Mouse (Mus musculus): ENCODE data around the gene Gm49380.

Gene Gm49380

DNA sequence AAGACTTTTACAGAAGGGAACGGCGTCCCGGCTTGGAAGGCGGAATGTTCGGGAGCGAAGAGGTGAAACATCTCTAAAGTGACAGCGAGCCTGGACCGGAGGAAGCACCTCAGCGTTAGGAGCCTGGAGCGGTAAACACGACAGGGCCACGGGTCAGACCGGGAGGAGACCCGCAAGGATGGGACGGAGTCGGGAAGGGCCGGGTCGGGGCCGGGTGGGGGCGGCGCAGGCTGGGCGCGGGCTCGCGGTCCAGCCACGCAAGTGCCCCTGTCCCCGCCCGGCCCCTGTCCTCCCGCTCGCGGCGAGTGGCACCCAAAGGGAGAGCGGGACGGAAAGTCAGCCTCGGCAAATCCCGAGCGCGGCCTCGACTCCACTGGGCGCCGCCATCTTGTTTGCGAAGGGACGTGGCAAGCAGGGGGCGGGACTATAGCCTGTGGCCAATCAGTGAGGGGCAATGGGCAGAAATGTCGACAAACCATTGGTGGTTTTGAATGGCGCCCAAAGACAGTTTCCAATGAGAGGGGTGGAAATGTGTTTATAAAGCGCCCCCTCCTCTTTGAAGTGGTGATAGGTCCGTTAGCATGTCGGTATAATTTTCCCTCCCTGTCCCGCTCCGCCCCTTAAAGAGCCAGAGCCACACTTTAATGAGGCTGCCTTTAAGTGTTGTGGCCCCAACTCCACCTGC, at the start of gene Gm49380, which contains the start of gene Rnf26:
Gm49380 (minus strand) TSS at position 396 of the 685 bp plus-strand sequence.
Rnf26 (minus strand) TSS at position 413 of the 685 bp plus-strand sequence.
- peak; percentile 98 for DNase-seq (ENCODE audit: low read depth, low spot score)

DNA sequence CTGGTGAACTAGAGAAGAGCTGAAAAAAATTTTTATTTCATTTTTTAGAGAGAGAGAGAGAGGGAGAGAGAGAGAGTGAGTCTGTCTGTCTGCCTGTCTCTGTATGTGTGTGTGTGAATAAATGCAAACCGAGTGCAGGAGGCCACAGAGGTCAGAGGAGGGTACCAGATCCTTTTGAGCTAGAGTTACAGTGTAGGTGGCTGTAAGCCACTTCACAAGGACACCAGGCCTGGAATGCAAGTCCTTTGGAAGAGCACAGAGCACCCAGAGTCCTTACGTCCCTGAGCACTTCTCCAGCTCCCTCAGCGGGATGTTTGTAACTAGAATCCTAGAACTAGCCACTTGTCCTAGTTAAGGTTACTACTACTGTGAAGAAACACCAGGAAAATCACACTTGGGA, 46.6 kb upstream of the Gm49380 start:
- DNase-seq (ENCODE audit: low read depth, low spot score) = no peak

DNA sequence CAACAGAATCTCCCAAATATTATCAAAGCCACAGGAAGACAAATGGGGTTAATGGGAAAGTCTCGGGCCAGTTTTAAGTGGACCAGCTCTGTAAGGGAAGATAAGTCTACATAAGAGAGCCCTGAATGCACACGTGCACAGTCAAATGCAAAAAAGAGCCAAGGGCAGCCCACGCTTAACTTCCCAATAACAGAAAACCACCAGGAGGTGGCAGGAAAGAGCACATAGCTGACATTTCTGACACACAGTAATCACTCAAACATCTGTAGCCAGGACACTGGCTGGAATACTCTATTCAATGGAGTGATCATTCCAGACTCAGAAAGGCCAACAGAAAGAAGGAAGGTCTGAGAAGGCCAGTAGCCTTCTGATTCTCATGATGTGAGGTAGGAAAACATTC, 34.0 kb upstream of the Gm49380 start:
- DNase-seq (ENCODE audit: low read depth, low spot score) = peak; percentile 67

DNA sequence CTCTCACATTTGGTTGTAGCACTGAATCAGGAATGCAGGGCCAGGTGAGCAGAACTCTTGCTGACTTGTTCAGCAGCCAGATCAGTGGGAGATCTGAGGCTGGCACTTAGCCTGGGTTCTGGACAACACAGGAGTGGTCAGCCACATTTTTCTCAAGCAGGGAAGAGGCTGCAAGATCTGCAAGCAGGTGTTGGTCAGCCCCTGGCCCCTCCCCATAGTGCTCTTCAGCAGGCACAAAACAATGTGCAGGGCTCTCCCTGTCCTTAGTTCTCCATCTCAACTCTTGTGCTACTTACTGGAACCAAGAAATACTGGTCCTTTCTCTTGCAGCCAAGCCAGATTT, 31.4 kb upstream of the Gm49380 start:
- no peak for DNase-seq (ENCODE audit: low read depth, low spot score)

DNA sequence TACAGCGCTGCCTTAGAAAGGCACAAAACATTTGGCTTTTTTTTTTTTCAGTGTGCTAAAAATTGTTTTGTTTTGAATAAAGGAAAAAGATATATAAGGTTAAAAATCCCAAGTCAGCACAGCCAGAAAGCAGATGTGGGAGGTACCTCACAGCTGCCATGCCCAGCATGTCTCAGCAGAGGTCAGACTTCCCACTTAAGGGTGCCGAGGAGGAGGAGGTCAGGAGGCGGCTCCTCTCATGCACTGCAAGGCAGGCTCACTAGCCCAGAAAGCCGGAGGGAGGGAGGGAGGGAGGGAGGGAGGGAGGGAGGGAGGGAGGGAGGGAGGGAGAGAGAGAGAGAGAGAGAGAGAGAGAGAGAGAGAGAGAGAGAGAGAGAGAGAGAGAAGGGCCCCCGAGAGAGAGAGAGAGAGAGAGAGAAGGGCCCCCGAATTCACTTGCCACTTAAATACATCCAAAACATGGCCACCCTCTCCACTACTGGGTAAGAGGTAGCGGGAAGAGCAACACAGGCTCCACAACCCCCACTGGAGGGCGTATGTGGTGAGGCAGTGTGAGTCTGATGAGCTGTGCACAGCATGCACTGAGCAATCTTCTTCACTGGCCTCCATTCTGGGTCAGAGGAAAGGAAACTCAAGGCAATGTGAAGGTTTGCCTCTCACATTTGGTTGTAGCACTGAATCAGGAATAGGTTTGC, 30.9 kb upstream of the Gm49380 start:
- peak; percentile 77 for DNase-seq (ENCODE audit: low read depth, low spot score)

DNA sequence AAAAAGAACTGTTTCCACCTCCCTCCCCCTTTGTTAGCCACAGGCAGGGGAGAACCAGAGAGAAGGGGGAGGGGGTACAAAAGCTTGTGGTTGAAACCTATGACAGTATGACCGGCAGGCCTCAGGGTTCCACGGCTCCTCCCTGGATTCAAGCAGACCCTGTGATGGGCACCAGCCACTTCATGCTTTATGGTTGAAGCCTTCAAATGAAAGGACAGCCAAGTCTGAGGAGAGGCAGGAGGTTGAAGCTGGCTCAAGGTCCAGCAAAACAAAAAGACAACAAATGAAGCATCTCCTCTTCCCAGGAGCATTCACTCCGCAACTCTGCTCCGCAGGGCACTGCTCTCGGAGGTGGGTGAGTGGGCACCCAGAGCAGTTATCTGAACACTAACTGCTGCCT, 30.1 kb upstream of the Gm49380 start:
- no peak for DNase-seq (ENCODE audit: low read depth, low spot score)

DNA sequence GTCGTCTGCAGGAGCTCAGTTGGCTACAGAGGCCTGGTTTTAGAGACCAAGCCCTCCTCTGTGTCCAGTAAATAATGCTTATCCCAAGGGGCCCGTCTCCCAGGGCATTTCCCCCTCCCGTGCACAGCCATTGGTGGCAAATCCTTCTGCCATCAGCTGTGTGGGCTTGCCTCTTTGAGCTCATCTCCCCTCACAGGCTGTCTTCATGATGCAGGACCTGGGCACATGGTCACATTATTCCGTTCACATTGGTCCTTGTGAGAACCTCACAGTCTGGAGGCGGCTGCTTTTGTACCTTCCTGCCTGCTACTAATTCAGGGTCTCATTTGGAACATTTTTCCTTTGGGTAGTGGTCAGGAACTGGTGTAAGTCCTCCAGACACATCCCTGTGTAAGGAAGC, 28.7 kb upstream of the Gm49380 start:
- DNase-seq (ENCODE audit: low read depth, low spot score) = no peak

DNA sequence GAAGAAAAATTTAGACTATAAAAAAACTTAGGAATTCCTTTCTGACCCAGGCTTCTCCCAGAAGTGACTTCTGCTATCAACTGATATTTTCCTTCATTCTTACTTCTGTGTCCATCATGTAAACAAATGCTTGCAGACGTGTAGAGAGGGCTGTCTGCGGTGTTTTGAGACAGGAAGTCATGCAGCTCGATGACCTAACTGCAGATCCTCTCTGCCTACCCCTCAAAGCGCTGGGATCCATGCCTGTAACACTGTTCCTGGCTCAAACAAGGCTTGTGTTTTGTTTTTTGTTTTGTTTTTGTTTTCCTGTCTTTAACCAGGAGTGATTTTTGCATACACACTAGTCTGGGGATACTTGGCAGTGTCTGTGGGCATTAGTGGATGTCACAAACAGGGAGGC, 24.5 kb upstream of the Gm49380 start:
- no peak for DNase-seq (ENCODE audit: low read depth, low spot score)

DNA sequence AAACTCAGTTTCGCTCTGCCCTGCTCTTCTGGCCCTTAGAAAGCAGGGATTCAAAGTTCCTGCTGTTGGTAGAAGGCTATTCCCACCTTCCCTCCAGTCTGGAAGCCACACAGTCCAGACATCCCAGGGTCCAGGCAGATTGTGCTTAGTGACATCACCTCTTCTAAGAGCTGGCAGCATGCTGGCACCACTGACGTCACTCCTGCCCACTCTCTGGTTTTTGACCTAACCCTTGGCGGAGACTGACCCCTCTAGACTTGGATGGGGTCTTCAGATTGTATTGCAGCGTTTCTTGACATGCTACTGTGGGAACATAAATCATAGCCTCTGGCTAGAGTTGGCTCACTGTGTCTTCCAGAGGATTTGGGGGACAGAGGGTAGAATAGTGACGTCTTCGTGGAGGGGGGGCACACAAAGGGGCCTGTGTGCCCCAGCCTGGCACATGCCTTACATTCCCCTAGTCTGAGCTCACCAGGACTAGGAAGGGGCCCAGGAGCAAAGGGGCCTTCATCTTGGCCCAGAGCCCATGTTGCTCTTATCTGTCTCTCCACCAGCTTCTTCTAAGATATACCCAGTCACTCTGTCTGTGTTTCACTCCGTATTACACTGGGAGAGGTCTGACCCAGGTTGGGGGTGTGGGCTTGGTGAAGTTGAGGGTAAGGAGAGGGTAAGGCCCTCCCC, 22.6 kb upstream of the Gm49380 start:
- no peak for DNase-seq (ENCODE audit: low read depth, low spot score)

DNA sequence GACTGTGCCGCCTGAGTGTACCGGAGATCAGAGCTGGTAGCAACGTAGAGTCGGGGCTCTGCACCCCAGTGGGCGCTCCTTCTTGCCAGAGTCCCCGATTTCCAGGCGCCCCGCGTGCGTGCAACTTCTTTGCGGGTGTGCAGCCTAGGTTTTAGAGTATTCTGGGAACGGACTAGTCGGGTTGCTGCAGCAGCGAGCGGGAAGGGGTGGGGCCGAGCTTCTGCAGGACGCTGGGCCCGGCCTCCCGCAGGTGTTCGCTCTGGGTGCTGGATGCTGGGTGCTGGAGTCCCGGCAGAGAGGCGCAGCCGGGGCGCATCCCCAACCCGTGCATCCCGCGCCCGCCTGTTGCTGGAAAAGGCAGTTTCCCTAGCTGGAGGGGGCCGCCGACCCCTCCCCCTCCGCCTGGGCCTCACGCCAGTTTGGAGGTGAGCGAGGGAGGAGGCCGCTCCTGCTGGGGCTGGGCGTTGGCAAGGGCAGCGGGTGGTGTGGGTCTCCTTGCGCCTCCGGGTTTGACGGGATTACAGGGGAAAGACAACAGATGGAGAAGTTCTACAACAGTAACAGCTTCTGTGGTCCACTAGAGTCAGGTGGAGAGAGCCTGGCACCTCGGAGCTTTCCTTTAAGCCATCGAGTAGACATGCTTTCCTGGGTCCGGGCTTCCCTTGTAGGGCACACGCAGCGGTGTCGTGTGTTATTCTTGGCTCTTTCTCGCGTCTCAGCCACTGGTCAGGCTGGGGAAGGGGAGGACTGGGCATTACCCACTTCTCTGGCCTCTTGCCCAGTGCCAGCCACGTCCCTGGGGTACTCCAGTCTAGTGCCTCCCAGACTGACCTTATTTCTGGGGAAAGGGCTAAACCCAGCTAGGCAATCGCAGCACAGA, 21.8 kb upstream of the Gm49380 start:
- DNase-seq (ENCODE audit: low read depth, low spot score) = peak; percentile 66

DNA sequence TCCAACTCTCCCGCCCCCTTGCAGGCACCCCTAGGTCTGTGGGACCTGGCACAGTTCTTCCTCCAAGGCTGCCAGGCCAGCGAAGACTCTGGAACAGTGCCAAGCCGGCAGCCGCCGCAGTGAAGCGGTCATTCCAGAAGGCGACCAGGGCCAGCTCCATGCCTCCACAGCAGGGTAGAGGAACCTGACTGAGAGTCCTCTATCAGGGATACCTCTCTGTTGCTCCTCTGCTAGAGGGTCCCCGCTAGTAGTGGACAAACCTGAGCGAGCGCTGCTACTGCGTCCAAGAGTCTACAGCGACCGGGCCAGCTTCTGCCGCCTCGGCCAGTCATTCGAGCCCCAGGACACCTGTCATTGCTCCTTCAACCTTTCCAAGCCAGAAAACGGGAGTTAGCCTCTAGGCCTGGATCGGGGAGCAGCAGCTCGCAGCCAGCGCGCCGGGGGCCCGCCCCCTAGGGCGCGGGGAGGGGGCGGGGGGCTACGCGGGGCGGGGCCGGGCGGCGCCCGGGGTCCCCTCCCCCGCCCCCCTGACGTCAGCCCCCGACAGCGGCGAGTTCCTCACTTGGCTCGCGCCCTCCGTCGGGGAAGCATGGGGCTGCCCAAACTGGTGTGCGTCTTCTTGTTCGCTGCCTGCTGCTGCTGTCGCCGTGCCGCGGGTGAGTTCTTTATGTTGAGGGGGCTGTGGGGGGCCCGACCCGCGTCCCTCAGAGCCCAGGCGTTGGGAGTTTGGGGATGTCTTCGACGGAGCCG, 21.0 kb upstream of the Gm49380 start, which contains the start of gene Mcam:
Mcam (plus strand) TSS at position 369 of the 750 bp plus-strand sequence.
- peak; percentile 52 for DNase-seq (ENCODE audit: low read depth, low spot score)

DNA sequence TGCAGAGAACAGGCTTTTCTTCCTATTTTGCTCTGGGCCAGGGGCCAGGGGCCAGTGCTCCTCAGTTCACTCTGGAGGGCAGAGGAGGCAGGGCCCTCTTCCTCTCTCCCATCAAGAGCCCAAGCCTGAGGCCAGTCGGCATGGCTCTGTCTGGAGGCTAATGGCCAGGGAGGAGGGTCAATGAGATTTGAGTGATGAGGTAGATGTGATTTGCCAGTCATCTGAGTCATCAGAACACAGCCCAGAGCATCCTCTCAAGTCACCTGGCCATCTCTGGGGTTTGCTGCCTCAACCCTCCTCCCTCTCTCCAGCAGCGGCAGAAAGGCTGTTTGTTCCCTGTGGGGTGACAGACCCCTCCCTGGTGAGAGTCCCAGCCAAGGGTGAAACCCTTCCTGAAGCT, 20.0 kb upstream of the Gm49380 start:
- no peak for DNase-seq (ENCODE audit: low read depth, low spot score)

DNA sequence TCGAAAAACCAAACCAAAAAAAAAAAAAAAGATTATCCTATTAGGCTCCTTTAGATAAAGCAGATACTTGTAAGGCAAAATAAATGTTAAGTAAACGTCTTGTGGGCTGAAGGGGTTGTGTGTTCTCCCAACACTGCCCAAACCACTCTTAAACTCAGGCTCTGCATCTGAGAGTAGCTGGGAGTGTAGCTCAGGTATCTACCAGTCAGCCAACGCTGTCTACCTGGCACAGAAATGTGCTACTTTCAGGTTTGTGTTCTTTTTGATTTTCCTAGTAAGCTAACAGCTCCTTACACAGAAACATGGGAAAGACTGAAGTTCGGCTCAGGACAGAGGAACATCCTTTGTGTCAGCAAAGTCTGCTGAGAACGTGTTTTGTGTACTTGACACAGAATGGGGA, 18.9 kb upstream of the Gm49380 start:
- no peak for DNase-seq (ENCODE audit: low read depth, low spot score)

DNA sequence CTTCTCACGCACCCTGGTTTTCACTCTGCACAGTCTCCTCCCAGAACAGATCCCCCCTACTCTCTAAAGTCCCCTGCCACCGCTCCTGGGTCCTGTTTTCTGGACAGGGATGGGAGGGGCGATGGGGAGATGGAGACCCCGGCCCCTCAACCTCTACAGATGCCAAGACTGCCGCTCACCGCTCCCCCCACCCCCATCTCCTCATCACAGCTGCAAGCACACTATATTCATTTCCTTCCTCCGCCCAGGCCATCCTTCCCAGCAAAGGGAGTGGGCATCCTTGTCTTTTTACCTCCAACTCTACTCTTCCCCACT, 17.9 kb upstream of the Gm49380 start:
- no peak for DNase-seq (ENCODE audit: low read depth, low spot score)

DNA sequence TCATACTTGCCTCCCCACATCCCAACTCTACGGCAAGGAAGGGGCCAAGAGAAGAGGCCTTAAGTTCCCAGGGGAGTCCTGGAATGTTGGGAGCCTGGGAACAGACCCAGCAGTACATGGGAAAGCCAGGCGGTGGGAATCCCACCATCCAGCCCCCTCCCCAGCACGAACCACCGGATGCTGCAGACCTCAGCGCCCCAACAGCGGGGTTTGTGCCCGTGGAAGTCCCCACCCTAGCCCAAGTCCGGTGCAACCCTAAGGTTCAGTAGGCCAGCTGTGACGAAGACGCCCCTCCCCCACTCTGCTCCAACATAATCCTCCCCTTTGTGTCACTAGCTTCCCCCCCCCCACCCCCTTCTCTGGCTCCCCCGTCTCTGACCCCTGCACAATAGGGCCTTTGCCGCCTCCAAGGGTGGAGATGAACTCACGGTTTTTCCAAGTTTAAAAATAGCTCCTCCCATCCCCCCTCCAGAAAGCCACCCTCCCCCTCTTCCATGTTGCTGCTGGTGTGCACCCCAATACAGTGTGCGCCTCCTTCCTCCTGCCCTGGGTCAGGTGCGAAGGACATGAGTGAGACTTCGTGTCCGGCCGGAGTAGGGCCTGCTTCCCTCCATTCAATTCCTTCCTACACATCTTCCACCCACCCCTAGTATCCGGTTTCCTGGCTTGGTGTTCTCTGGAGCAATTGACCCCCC, 17.4 kb upstream of the Gm49380 start:
- no peak for DNase-seq (ENCODE audit: low read depth, low spot score)

DNA sequence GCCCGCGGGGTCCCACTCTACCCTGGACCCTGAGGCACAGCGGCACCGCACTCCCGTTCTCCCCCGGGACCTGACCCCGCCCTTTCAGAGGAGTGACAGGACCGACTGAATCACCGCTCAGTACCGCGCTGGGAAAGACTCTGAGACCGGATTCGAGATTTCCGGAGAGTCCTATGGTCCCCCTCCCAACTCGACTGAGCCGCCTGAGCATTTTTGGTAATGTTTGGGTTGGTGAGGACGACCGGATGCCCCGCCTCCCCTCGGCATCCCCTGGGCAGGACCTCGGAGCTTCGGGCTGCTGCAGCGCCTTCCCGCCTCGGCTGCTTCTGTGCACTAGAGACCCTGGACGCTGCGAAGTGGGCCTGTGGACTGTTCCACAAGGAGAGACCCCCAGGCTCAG, 16.7 kb upstream of the Gm49380 start:
- peak; percentile 83 for DNase-seq (ENCODE audit: low read depth, low spot score)

DNA sequence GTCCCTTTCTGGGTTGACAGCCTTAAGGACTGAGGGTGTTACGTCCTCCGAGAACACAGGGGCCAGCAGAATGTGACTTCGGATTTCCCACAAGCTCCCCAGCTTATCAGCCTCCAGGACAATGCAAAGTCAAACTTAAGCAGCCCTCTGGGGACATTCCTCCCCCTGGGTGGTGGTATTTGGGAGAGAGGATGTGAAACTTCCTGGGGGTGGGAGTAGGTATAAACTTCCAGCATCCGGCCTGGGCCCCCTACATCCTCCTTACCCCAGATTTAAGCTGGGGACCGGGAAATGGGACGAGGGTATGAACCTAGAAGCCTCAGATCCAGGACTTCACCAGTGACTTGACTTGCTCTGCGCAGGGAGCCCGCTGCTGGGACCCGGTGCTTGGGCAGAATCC, 16.3 kb upstream of the Gm49380 start:
- no peak for DNase-seq (ENCODE audit: low read depth, low spot score)

DNA sequence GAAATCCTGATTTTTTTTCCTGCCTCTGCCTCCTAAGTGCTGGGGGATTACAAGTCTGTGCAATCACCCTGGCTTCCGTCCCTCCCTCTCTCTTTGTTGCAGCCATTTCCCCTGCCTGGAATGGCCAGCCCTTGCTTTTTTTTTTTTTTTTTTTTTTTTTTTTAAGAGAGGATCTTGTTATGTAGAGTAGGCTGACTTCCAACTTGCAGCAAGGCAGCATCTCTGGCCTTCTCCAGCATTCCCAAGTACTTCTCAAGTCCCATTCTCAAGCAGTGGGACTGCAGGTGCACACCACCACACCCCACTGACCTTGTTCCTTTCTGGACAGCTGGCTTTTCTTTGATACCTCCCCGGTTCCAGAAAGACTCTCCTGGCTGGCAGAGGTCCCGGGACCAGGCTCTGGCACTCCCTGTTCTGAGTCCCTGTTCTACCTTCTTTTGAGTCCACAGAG, 14.1 kb upstream of the Gm49380 start:
- peak; percentile 83 for DNase-seq (ENCODE audit: low read depth, low spot score)

DNA sequence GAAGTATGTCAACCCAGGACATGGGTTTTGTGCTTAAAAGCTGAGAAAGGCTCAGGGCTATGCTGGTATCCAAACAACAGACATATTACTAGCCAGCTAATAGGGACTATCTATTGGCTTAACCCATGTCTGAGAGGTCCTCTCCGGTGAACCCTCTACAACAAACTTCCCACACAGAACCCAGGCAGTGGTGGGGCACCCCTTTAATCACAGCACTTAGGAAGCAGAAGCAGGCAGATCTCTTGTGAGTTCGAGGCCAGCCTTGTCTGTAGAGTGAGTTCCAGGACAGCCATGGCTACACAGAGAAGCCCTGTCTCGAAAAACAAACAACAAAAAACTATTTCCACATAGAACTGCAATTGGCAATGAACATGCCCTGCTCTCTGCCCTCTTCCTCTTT, 13.4 kb upstream of the Gm49380 start:
- no peak for DNase-seq (ENCODE audit: low read depth, low spot score)

All from ZHBTc4 (cell line).